Mouse (Mus musculus) layer of hippocampus, postnatal 25 days (tissue): ENCODE measurements at regions not wholly inside any gene's neighbourhood (a gene's known extent, or its start where the extent isn't known, plus 50 kb on each side); places are given as distances from the start of the nearest gene placed in this dataset.

Experiments used
- DNase-seq, 2 experiments: peaks; one replicate each; pipeline ENCODE4 v3.0.0; 2022; ENCODE audit warnings: mixed read lengths in 2 of 2, low spot score in 1 of 2; ENCODE audit errors: extremely low spot score in 1 of 2

- DNase-seq: no peak
Observed at GRCm38 (mm10) chr9:120758632-120759031, 170.4 kb upstream of the Ctnnb1 start.

DNA sequence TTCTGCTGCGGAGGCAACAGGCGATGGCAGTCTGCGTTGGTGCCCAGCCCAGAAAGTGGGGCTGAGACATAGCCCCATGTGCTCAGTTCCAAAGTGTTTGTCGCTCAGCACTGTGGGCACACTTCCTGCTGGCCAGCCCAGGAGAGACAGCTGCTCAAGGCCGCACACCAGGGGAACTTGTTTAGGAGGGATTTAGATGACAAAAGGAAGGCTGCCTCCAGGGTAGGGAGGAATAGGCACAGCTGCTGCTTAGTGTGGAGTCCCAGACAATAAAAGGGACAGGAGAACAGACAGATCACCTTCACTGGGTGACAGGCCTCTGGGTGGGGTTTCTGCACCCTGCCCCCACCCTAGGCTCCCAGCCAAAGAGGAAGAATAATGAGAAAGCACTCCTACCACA, 169.2 kb upstream of the Ctnnb1 start:
- peak; percentile 28 to 35 for DNase-seq

DNA sequence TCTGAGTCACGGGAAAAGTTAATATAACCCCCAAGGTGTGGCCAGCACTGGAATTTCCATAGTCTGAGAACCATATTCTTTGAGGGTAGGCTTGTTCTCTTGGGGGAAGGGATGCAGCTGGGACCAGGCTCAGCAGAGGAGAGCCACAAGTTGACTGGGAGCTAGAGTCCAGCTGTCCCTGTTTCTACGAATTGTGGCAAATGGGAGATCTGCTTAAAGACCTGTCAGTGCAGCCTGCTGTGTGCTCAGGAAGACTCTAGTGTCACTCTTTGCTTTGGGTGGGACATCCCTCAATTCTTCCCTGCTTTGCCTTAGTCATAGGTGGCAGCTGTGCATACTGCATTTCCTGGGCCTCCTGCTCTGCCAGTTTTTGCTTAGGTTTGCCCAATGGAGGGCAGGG, 165.2 kb upstream of the Ctnnb1 start:
- no peak for DNase-seq

DNA sequence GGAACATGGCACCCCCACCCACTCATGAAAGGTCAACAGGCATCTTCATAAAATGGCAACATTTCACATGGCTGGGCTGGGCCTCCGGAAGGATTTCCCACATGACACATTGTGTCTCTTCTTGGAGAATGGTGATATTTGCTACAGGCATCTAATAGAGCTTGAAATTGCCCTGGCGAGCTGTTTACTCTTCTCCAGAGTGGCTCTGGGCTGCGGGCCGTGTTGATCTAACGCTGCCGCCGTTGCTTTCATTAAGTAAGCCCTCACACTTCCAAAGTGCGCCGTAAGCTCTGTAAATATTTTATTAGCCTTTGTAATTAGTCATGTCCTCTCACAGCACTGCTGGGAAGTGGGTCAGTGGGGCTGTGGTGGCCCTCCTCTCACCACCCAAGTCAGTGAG, 164.4 kb upstream of the Ctnnb1 start:
- no peak for DNase-seq

GRCm38 (mm10) chr9:120765292-120765691, 163.7 kb upstream of the Ctnnb1 start:
- no peak for DNase-seq

DNA sequence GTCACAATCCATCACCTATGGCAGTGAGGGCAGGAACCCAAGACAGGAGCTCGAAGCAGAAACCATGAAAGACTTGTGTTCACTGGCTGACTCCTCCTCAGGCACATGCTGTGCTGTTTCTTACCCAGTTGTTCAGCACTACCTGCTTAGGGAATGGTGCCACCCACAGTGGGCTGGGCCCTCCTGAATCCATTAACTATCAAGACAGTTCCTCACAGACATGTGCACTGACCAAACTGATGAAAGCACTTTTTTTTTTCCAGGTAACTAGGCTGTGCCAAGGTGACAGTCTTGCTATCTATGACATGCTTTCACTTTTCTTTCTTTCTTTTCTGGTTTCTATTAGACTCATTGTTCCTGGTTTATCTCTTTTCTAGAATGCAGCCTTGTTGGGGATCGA, 162.1 kb upstream of the Ctnnb1 start:
- no peak for DNase-seq

- no peak for DNase-seq
Observed at GRCm38 (mm10) chr9:120767396-120767795, 161.6 kb upstream of the Ctnnb1 start.

GRCm38 (mm10) chr9:120769056-120769455, 160.0 kb upstream of the Ctnnb1 start:
- DNase-seq: no peak

GRCm38 (mm10) chr9:120769679-120770078, 159.3 kb upstream of the Ctnnb1 start:
- no peak for DNase-seq

DNA sequence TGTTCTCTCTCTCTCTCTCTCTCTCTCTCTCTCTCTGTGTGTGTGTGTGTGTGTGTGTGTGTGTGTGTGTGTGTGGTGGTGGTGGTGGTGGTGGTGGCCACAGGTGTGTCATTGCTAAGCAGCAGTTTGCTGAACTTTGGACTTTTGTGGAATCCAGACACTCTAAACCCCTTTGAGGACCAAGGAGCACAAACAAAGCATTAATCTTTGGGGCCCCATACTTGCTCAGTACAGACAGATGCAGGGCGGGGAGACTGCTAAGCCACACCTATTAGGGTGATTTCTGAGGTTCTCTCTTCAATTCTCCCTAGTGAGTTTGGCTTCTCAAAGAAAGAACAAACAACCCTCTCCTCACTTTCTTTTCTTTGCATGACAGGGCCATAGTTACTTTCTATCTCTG, 158.1 kb upstream of the Ctnnb1 start:
- DNase-seq: no peak

DNA sequence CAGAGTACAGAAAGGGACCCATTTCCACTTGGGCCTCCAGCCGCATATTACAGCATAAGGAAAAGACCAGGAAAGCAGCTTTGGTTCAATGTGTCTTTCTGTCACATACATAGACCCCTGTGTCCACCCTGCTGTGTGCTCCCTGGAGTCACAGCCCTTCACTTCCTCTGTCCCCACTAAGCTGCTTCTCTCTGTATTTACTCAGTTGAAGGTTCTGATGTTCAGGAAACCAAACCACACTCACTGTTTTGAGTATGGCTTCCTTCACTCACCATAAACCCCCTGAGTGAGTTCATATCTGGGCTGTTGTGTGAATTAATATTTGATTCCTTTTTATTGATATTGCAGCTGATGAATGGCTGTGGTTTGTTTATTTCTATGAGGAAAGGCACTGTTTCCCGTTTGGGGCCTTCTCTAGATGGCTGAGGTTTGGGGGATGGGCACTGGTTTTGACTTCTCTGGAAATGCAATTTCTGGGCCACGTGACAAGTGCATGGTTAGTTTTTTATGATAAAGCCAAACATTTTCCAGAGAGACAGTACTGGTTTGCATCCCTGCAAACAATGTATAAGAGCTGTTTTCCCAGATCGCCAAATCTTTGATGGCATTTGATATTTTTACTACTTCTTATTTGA, 157.0 kb upstream of the Ctnnb1 start:
- DNase-seq: no peak

DNA sequence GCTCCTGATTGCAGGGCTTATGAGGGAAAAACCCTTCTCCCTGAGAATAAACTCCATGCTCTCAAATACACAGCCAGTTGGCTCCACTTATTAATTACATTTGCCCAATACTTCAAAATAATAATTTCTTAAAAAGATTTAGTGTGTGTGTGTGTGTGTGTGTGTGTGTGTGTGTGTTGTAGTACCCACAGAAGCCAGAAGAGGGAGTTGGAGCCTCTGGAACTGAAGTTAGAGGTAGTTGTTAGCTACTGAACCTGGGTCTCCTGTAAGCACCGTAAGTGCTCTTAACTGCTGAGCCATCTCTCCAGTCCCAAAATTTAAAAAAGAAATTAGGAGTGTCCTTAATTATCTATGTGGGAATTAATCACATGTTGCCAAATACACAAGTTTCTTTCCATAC, 154.8 kb upstream of the Ctnnb1 start:
- peak in 1 of 2 experiments; percentile 21 for DNase-seq

DNA sequence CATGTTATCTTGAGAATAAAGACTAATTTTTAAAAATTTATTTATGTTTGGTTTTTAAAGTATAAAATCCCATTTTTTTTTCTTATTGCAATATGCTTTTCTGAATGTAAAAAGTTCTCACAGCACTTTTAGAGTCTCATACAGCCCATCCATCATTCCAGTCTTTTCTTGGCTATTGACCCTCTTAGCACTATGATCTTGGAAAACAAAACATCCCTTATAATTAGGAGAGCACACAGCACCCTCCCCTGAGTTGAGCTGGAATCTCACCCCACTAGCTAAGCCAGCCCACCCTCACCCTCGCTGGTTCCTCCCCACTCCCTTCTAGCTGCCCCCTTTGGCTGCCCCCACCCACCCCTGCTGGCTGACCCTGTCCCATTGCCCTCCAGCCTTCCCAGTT, 154.2 kb upstream of the Ctnnb1 start:
- no peak for DNase-seq

DNA sequence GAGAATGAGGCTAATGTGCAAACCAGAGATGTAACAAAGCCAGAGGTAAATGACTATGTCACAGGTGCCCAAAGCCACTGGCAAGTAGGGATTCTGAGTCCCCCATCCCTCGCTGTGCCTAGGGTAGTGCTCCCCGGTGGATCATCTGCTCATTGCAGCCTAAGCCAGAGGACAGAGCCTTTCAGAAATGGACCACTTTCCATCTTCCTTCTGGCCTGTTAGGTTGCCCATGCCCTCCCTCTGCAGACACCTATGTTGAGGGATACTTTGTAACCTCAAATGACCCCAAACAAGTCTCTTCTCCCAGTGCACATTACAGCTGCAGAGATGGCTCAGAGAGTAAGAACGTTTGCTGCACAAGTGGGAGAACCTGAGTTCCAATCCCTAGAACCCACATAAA, 153.3 kb upstream of the Ctnnb1 start:
- no peak for DNase-seq

GRCm38 (mm10) chr9:120776456-120777001, 152.5 kb upstream of the Ctnnb1 start:
- no peak for DNase-seq

- no peak for DNase-seq
Observed at GRCm38 (mm10) chr9:120777016-120777415, 152.0 kb upstream of the Ctnnb1 start.

GRCm38 (mm10) chr9:120777501-120777900, 151.5 kb upstream of the Ctnnb1 start:
- no peak for DNase-seq

DNA sequence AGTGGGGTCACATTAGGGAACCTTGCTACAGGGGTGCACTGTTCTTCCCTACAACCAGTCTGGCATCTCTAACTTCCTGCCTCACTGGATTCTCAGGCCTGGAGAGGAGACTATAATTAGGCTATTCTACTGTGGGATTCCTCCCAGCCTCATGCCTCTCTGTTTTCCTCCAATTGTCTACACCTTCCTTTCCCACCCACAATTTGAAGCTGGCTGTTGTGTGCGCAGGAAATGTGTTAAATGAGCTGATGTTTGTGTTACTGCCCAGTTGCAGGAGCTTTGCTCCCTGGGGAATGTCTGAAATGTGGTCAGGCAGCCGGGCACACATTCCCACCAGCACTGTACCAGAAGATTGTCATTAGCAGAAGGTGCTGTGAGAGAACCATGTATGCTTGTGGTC, 150.6 kb upstream of the Ctnnb1 start:
- no peak for DNase-seq

- no peak for DNase-seq
Observed at GRCm38 (mm10) chr9:120794210-120794609, 134.8 kb upstream of the Ctnnb1 start.

GRCm38 (mm10) chr9:120796111-120796880, 132.7 kb upstream of the Ctnnb1 start:
- no peak for DNase-seq

DNA sequence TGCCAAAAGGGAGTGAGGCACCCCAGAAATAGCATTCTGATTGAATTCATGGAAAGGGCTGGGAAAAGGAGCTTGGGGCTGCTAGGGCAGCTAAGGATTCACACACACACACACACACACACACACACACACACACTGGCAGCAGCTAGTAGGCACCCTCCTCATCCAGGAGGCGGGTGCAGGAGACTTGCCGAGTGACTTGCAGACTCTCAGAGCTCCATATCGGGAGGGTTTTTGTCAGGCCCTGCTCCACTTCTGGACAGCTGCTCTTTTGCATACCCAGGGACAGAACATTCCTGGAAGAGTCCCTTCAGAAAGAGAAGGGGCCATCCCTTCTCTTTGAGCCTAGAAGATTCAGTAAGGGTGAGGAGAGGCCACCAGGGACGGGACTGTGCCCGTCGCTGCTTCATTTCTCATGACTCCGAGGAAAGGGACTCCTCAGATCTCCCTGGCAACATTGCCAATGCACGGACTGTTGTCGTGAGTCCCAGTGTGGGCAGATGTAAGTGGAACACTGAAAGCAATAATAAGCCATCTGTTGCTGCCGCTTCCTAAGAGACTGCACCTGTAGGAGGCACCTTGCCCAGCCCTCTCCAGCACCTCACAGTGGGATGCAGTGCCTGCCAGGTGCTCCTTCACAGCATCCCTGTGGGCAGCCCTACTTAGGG, 130.9 kb upstream of the Ctnnb1 start:
- peak in 1 of 2 experiments; percentile 25 for DNase-seq
